Mouse (Mus musculus): ENCODE results near the gene Snx29.

- TF ChIP-seq CTCF (IDR thresholded peaks at IDR 0.05; ENCODE audit: borderline replicate concordance, extremely low read depth, insufficient read depth, insufficient read length) (no peak), POLR2A (IDR thresholded peaks at IDR 0.05; ENCODE audit: borderline replicate concordance, extremely low read depth, insufficient read depth, insufficient read length, poor library complexity, severe bottlenecking) (no peak)
These were observed 209.9 kb downstream of the Snx29 start for GRCm38 (mm10) chr16:11532592-11532991.
